ENCODE assay signal across 8 mouse cellular contexts in genomic region chr10:85389286-85390139, GRCm38 (mm10). TPM values are rescaled to one million over a fixed set of nuclear protein-coding genes. Genes with fewer than 3 reads are reported as not detected.
DNase-seq lines count a peak whose midpoint lies in the region; ATAC-seq and TF ChIP-seq lines count a peak whose summit lies in the region.

No protein-coding gene starts in this region.

- H3K4me3 ChIP-seq in limb, embryonic 11.5 days (ENCODE audit: low read depth, low read length) = peak overlapping the region; percentile 62; the same call in 1 of the 2 replicates
- no peak overlapping the region for H3K4me3 ChIP-seq in lung, postnatal 0 days (ENCODE audit: low read depth, low read length)

- H3K4me1 ChIP-seq in limb, embryonic 11.5 days (ENCODE audit: control insufficient read depth, insufficient read depth, low read length) = peaks cover 16% of the 10 kb centered on the region; the same call in 1 of the 2 replicates
- H3K4me1 ChIP-seq in lung, postnatal 0 days (ENCODE audit: insufficient read depth, low read depth, low read length) = peaks cover 15% of the 10 kb centered on the region; the same call in 1 of the 2 replicates

- ATAC-seq in limb, embryonic 11.5 days (ENCODE audit: insufficient number of reproducible peaks, low FRiP score, low TSS enrichment, low read depth) = no peak
- no peak for ATAC-seq in lung, postnatal 0 days

- no peak overlapping the region for H3K27ac ChIP-seq in limb, embryonic 11.5 days (replicated peaks; ENCODE audit: low read depth, low read length)
- no peak overlapping the region for H3K27ac ChIP-seq in lung, postnatal 0 days (ENCODE audit: low read length)

- peak overlapping the region; percentile 99 for H3K4me2 ChIP-seq in limb, embryonic 11.5 days (ENCODE audit: low read depth, severe bottlenecking)
- H3K4me2 ChIP-seq in lung, postnatal 0 days (replicated peaks; ENCODE audit: low read depth, low read length) = no peak overlapping the region

- DNase-seq in cerebellum, adult 8-10 months = peak; percentile 8
- no peak for DNase-seq in cerebellum, adult 11-12 months
- peak; percentile 50 for DNase-seq in urinary bladder, postnatal 14 days (ENCODE audit: low spot score)
- no peak for DNase-seq in urinary bladder, postnatal 25 days (ENCODE audit: low spot score)
- peak; percentile 42 for DNase-seq in limb, embryonic 11.5 days (ENCODE audit: low spot score)
- DNase-seq in urinary bladder, postnatal 36 days (ENCODE audit: low spot score in 2 of 2) = peak; percentile 33 to 36
- DNase-seq in lung, postnatal 0 days (ENCODE audit: low spot score) = no peak
- no peak for DNase-seq in heart, adult 11 months

- H3K27me3 ChIP-seq in limb, embryonic 11.5 days (ENCODE audit: control insufficient read depth, insufficient read depth, low read length) = 0 out of 2 replicates have a peak, but pooled peaks cover 3% of the 10 kb centered on the region
- H3K27me3 ChIP-seq in lung, postnatal 0 days (replicated peaks; ENCODE audit: insufficient read depth, low read length) = peaks cover 26% of the 10 kb centered on the region

- TF ChIP-seq EP300 in lung, postnatal 0 days (IDR thresholded peaks at IDR 0.05) = no peak

- TF ChIP-seq CTCF in lung, postnatal 0 days (IDR thresholded peaks at IDR 0.05) = no peak

- H3K9me3 ChIP-seq in limb, embryonic 11.5 days (ENCODE audit: control insufficient read depth, low read length) = no peaks in the 10 kb centered on the region
- H3K9me3 ChIP-seq in lung, postnatal 0 days (ENCODE audit: low read length) = no peaks in the 10 kb centered on the region

- H3K36me3 ChIP-seq in limb, embryonic 11.5 days (ENCODE audit: control insufficient read depth, insufficient read depth, low read length) = no peaks in the 10 kb centered on the region
- no peaks in the 10 kb centered on the region for H3K36me3 ChIP-seq in lung, postnatal 0 days (ENCODE audit: insufficient read depth, low read length)

- 41% methylated on average over 23 of the region's 23 CpGs for WGBS in limb, embryonic 11.5 days
- WGBS in lung, postnatal 0 days = 53% methylated on average over 23 of the region's 23 CpGs

- no peak overlapping the region for H3K9ac ChIP-seq in limb, embryonic 11.5 days (ENCODE audit: low read length)
- no peak overlapping the region for H3K9ac ChIP-seq in lung, postnatal 0 days (replicated peaks; ENCODE audit: low read depth)

RNA-seq across cellular contexts. Expression of gene Btbd11, which starts 2.9 kb away (rescaled TPM):
- 7.5 and 7.6 TPM in 2 replicates for polyA plus RNA-seq in limb, embryonic 11.5 days (2014; fragmentation: Nextera tagmentation; extraction: Ambion mirVana)
- polyA plus RNA-seq in lung, postnatal 0 days (2015; fragmentation: Nextera tagmentation; extraction: Ambion mirVana) = 0.61 and 0.98 TPM in 2 replicates

Comparison
In these comparisons a context has a peak if more than half of its experiments do, and no peak if none do; other contexts are left out.
1. DNase-seq: peak in cerebellum, adult 8-10 months (single experiment), urinary bladder, postnatal 14 days (single experiment), limb, embryonic 11.5 days (single experiment) and urinary bladder, postnatal 36 days (2 of 2); none in cerebellum, adult 11-12 months (single experiment), urinary bladder, postnatal 25 days (single experiment), lung, postnatal 0 days (single experiment) and heart, adult 11 months (single experiment).